Mouse (Mus musculus): ENCODE measurements around the gene Fto.
A peak's percentile ranks its signal among the peaks of the same experiment; 100 is the strongest.

Fto gene

GRCm38 (mm10) chr8:91312835-91313832 is at the start of gene Fto, which contains the start of gene Rpgrip1l:
Fto (plus strand) TSS chr8:91313525.
Rpgrip1l (minus strand) TSS chr8:91313262.
- peak; percentile 99 to 100 for DNase-seq (ENCODE audit: low spot score in 2 of 2)

- no peak for DNase-seq (ENCODE audit: low spot score in 2 of 2)
Observed at GRCm38 (mm10) chr8:91263939-91264338, 49.4 kb upstream of the Fto start.

DNA sequence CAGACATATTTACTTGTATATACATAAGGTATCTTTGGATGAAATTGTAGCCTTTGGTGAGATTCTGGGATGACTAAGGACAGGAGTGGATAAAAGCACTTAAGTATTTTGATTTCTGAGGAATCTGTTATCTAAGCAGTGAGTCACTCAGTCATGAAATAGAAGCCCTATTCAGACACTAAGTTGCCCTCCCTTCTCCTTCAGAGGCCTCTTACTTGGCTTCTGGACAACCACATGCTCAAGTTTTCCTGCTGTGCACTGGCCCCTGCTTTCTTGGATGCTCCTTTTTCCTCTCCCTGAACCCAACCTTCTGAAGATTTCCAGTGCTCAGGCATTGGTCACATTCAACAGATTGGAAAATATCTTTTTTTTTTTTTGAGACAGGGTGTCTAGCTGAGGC is 48.8 kb upstream of the Fto start:
- no peak for DNase-seq (ENCODE audit: low spot score in 2 of 2)

DNA sequence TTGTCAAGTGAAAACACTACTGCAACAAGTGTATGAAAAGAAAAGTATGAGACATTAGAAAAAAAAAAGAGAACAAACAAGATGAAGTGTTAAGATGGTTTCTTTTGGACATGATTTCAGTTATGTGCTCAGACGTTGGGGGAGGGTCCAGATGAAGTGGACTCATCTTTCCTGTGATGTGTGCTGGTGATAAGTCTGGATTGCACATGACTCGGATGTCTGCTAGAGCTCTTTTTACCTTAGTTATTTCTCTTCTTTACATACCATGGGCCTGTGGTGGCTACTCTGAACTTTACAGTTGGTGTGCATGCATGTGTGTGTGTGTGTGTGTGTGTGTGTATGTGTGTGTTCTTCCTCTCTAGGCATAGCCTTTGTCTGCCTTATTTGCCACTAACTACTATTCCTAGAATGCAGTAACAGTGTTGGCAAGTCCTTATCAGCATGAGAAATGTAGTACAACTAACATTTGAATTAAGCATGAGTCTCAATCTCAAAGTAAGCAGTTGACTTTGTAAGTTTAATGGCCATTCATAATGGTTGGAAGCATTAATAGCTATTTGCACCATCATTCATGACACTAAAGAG is 43.9 kb upstream of the Fto start:
- DNase-seq (ENCODE audit: low spot score in 2 of 2): no peak

- DNase-seq (ENCODE audit: low spot score in 2 of 2): no peak
Observed at GRCm38 (mm10) chr8:91273493-91273892, 39.8 kb upstream of the Fto start.

GRCm38 (mm10) chr8:91276337-91276736 is 37.0 kb upstream of the Fto start:
- no peak for DNase-seq (ENCODE audit: low spot score in 2 of 2)

- DNase-seq (ENCODE audit: low spot score in 2 of 2): no peak
Observed at GRCm38 (mm10) chr8:91278060-91278459, 35.3 kb upstream of the Fto start.

DNA sequence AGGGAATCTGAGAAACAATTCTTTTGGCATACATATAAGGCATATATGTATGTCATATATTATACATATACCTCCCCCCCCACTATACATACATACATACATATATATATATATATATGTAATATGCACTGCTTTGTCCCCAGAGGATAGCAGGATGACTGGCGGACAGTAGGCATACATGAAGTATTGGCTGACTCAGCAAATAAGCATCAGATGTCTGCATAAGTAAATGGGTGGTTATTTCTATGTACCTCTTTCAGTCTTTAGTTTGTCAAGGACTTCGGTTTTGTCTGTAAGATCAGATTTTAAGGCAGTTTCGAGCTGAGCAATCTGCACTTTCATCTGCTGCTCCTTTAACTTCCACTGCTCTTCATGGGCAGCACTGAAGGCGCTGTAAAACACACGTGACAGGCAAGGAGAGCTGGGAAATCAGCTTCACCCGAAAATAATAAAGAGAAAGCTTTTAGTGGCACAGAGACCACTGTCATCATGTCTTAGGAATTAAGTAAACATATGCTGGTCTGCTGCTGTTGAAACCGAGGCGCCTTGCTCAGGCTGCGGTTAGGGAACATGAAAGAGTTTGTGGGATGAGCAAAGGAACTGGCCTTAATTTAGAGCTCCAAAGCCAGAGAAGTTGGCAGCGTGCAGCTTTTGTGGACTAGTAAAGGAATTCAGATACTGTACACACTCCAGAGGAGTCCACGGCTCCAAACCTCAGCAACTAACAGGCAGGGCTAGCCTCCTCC is 32.7 kb upstream of the Fto start:
- no peak for DNase-seq (ENCODE audit: low spot score in 2 of 2)

DNA sequence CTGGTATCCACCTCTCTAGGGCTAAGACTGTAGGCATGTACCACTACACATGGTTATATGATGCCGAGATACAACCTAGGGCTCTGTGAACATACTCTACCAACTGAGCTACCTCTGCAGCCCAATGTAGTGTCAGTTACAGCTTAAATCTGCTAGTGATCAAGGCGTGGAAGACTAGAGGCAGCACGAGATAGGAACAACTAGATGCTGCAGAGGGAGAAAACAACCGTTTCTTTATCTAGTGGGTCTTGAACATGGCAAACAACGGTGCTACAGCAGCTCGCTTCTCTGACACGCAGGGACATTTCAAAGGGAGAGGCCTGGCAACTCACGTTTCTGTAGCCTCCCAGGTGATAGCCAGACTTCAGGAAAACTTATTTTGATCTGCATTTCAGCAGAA is 31.8 kb upstream of the Fto start:
- no peak for DNase-seq (ENCODE audit: low spot score in 2 of 2)

DNA sequence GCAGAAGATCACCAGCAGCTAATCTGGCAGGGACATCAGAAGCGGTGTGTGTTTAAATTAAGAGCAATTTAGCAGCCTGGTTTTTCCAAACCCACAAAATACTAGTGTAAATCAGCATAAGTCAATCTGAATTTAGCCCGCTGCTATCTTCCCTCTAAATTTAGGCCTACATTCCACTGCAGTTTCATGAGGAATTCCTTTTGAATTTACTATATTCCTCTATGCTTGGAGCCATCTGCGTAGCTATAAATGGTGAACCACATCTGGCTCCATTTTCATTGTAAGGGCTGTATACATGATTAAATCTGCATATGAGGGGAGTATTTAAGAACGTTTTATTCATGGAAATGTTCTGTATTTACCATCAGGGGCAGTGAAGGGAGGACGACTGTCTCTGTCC is 30.7 kb upstream of the Fto start:
- no peak for DNase-seq (ENCODE audit: low spot score in 2 of 2)

- no peak for DNase-seq (ENCODE audit: low spot score in 2 of 2)
Observed at GRCm38 (mm10) chr8:91283815-91284214, 29.5 kb upstream of the Fto start.

DNA sequence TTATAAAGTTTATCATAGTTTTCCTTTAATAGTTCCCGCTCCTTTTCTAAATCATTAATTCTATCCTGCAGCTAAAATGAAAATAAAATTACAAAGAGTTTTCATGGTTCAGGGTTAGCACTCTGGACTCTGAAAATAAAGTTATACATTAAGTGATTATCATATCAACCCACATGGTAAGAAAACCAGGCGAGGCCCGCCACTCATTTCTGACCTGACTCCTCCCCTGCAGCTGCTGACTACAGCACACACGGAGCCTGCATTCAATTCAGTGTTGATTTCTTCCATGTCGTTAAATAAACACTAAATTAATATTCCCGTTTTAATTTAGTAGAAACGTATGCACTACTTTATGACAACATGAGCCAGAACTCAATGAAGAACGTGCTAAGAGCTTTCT is 27.1 kb upstream of the Fto start:
- no peak for DNase-seq (ENCODE audit: low spot score in 2 of 2)

- DNase-seq (ENCODE audit: low spot score in 2 of 2): no peak
Observed at GRCm38 (mm10) chr8:91290576-91290975, 22.7 kb upstream of the Fto start.

GRCm38 (mm10) chr8:91295786-91296185 is 17.5 kb upstream of the Fto start:
- no peak for DNase-seq (ENCODE audit: low spot score in 2 of 2)

- no peak for DNase-seq (ENCODE audit: low spot score in 2 of 2)
Observed at GRCm38 (mm10) chr8:91298672-91299071, 14.7 kb upstream of the Fto start.

DNA sequence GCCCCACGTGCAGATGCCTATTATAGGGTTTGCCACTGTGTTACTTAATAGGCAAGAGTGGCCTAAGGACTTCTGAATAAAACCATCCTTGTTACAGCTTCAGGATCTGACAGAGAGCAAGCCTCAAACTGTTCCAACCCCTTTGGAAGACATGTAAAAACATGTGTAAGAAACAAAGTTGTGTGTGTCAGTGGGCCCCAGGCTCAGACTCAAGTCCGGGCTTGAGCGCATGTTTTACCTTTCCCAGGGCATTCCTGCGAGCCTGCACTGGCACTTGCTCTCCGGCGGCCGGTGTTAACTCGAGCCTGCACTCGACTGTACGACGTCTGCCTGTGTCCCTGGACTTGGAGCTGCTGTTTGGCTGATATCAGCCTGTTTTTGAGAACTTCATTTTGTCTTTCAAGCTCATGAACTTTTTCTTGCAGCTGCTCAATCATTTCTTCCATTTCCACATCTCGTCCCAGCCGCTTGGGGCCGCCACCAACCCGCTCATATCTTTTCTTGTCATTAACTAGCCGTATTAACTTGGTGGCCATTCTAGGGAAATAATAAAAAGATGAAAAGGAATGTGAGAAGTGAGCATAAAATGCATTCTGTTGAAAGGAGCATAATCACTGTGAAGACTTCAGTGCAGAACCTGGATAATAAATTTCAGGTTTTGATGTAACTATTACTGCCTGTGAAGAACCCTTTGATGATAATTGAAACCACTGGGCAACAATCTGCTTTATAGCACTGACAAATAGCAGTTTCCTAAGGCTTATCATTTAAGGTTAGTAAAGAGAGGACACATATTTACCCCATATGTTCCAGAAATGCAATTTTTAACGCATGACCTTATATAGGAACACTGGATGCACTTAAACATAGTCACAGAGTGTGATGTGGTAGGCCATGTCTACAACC is 8.6 kb upstream of the Fto start:
- no peak for DNase-seq (ENCODE audit: low spot score in 2 of 2)

DNA sequence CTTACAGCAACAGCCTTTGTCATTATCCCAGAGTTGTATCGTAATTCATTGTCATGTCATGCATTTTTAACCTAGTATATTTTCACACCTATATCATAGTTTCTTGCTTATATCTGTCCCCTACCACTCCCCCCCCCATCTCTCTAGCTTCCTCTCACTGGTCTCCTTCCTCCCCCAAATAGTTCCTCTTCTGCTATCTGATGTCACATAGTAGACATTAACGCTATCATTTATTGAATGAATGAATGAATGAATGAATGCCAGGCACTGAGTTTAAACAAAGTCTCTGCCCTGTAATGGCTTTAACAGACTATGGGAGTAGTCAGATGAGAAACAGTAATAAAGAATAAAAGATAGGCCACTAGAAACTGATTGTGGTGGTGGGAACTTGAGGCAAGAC is 983 bp upstream of the Fto start:
- no peak for DNase-seq (ENCODE audit: low spot score in 2 of 2)

DNA sequence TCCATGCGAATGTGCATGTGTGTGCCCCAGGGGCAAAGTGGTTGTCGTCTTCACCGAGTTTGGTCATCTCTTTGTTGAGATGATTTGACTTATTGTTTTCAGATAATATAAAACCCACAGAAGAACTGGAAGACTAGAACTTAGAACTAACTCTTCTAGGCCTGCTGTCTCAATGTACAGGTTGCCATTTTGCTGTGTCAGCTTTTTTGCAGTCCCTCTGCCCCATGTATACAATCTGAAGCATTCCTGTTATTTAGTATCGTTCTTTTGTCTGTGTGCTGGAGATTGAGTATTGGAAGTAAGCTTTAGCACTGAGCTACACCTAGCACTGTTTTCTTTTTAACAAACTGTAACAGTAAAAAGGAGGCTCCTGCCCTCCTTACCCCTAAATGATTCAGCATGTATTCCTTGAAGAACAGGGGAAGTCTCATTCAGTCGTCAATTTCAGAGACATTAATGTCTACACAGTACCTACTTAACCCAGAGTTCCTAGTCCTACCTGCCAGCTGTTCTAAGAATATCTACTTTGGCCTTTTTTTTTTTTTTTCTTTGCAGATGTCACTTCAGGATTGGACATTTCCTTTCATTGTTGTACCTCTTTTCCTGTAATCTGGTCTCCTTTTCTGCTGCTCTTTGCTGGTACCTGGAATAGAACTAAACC is 4.4 kb downstream of the Fto start:
- no peak for DNase-seq (ENCODE audit: low spot score in 2 of 2)

DNA sequence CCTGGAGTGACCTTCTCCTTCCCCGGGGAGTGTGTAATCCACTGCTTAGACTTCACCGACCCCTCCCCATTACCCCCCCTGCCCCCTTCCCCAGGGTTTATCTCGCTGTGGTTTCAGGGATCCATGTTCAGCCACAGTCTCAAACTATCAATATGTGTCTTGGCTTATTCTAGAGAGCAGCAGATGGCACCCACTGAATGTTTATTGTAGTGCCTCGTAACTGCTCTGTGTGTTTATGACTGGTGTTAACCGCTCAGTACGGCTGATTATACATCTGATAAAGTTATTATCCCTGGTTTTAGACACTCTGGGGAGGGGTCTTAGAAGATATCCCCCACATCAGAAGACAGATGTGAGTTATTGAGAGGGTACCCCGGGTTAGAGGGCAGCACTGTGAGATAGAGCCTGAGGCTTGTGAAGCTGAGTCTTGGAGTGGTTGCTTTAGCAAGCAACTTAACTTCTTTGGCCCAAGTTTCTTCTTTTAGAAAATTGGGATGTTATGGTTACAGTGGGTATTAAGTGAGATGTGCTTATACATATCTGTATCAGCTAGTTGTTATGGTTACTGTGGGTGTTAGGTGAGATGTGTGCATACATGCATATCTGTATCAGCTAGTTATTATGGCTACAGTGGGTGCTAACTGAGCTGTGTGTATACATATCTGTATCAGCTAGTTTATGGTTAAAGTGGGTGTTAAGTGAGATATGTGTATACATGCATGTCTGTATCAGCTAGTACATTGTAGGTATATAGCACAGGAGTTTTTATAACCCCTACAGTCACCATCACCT is 5.8 kb downstream of the Fto start:
- DNase-seq (ENCODE audit: low spot score in 2 of 2): peak in 1 of 2 experiments; percentile 23

DNA sequence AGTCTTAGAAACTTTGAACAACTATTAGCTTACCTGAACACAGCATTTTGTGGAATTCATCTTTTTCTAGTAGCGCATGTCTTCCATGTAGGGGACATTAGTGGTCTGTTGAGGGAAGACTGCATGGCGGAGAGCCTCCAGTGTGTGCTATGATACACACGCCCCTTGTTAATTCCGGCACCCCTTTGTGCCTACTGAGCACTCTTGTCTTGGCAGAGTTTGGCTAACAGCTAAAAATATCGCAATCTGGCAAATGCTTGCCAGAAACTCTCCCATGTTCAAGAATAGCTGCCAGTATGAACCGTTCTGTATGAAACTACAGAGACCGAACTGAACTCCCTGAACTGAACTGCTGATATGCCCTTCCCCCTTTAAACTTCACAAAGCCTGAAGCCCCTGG is 10.2 kb downstream of the Fto start:
- peak in 1 of 2 experiments; percentile 31 for DNase-seq (ENCODE audit: low spot score in 2 of 2)
